Mouse (Mus musculus) mammary gland, adult 2 months (tissue): ENCODE measurements around the gene Triml1. TPM values are rescaled to one million over a fixed set of nuclear protein-coding genes. Genes with fewer than 3 reads are reported as not detected.

Experiments used
- polyA plus RNA-seq: library from polyadenylated mRNA; depleted of rRNA; stranded (reverse); fragments of >200 nt; gene quantifications from 2 replicates; pipeline ENCODE4 v1.2.3, GENCODE M21; 2012; ENCODE audit warnings: low replicate concordance; rRNA removed

Triml1 gene
- polyA plus RNA-seq: not detected in 2 replicates

GRCm38 (mm10) chr8:43141386-43141785, at the start of gene Triml1:
Gene Triml1, minus strand, starts transcription at chr8:43141486.

GRCm38 (mm10) chr8:43180054-43180690, 38.9 kb upstream of the Triml1 start, which contains the start of gene Triml2:
Gene Triml2, plus strand, starts transcription at chr8:43180541.

Other genes starting within 250 kb of the Triml1 start
- not detected in 2 replicates for gene Triml2, start 39.1 kb upstream of the Triml1 start, polyA plus RNA-seq
- gene Zfp42, start 165.5 kb upstream of the Triml1 start, polyA plus RNA-seq: not detected in 2 replicates